Mouse (Mus musculus): ENCODE measurements around the gene Asnsd1. TPM values are rescaled to one million over a fixed set of nuclear protein-coding genes. Genes with fewer than 3 reads are reported as not detected.
"Not testable (repeated sequence)": the region's sequence is repeated elsewhere in the genome, so short reads cannot be mapped to it uniquely, and the experiment has no call there.

Asnsd1 gene
- 10 to 100 TPM; 42.5 to 43.1 TPM for total RNA-seq (2021)

- peak; percentile 98 to 99 for DNase-seq
- intact Hi-C loops (cut with DNase I): loop anchor here (1.0 kb wide), 2 partner anchors 39 to 299 kb away; partner anchors contain the start of gene Osgepl1
These were observed at the start of gene Asnsd1, which contains the start of the genes Asdurf and Gm28551 for GRCm38 (mm10) chr1:53352327-53353261. Gene Asnsd1, minus strand, starts transcription at chr1:53352752. Gene Asdurf, minus strand, starts transcription at chr1:53352619. Gene Gm28551, minus strand, starts transcription at chr1:53352667.

GRCm38 (mm10) chr1:53393936-53394760 lies 41.6 kb upstream of the Asnsd1 start:
- DNase-seq: peak; percentile 21 to 30
- intact Hi-C loops (cut with DNase I): not testable (repeated sequence)

- no peak for DNase-seq
- intact Hi-C loops (cut with DNase I): no loop called here
These were observed 36.2 kb upstream of the Asnsd1 start for GRCm38 (mm10) chr1:53388762-53389161.

- intact Hi-C loops (cut with DNase I): no loop called here
- no peak for DNase-seq
These were observed 31.6 kb upstream of the Asnsd1 start for GRCm38 (mm10) chr1:53384085-53384688.

GRCm38 (mm10) chr1:53377731-53378130 lies 25.2 kb upstream of the Asnsd1 start:
- DNase-seq: no peak
- intact Hi-C loops (cut with DNase I): no loop called here

- DNase-seq; intact Hi-C loops (cut with DNase I): not testable (repeated sequence)
These were observed 23.4 kb upstream of the Asnsd1 start for GRCm38 (mm10) chr1:53375965-53376364.

GRCm38 (mm10) chr1:53358988-53359387 lies 6.4 kb upstream of the Asnsd1 start:
- intact Hi-C loops (cut with DNase I): no loop called here
- no peak for DNase-seq

- DNase-seq: no peak
- intact Hi-C loops (cut with DNase I): no loop called here
These were observed 11.5 kb downstream of the Asnsd1 start for GRCm38 (mm10) chr1:53341071-53341470.

- DNase-seq; intact Hi-C loops (cut with DNase I): not testable (repeated sequence)
These were observed 15.1 kb downstream of the Asnsd1 start for GRCm38 (mm10) chr1:53337403-53337802.

- no peak for DNase-seq
- intact Hi-C loops (cut with DNase I): no loop called here
These were observed 17.1 kb downstream of the Asnsd1 start for GRCm38 (mm10) chr1:53335465-53335864.

- intact Hi-C loops (cut with DNase I); DNase-seq: not testable (repeated sequence)
These were observed 19.0 kb downstream of the Asnsd1 start for GRCm38 (mm10) chr1:53333527-53333926.

GRCm38 (mm10) chr1:53324827-53325494 lies 27.6 kb downstream of the Asnsd1 start:
- no peak for DNase-seq
- intact Hi-C loops (cut with DNase I): no loop called here

GRCm38 (mm10) chr1:53324277-53324676 lies 28.3 kb downstream of the Asnsd1 start:
- intact Hi-C loops (cut with DNase I): no loop called here

GRCm38 (mm10) chr1:53323254-53323653 lies 29.3 kb downstream of the Asnsd1 start:
- intact Hi-C loops (cut with DNase I): no loop called here
- DNase-seq: no peak

More at GRCm38 (mm10) chr1:53324277-53324676, 28.3 kb downstream of the Asnsd1 start:
- no peak for DNase-seq

GRCm38 (mm10) chr1:53321662-53322344 lies 30.7 kb downstream of the Asnsd1 start:
- intact Hi-C loops (cut with DNase I): no loop called here

GRCm38 (mm10) chr1:53312989-53313967 lies 39.3 kb downstream of the Asnsd1 start, which contains the start of gene Osgepl1:
Gene Osgepl1, plus strand, starts transcription at chr1:53313624.
- intact Hi-C loops (cut with DNase I): loop anchor here (1.0 kb wide), 2 partner anchors 16 to 39 kb away; partner anchors contain the start of genes Asdurf, Asnsd1, Gm28551 and Gm28778
- peak; percentile 89 to 90 for DNase-seq

More at GRCm38 (mm10) chr1:53321662-53322344, 30.7 kb downstream of the Asnsd1 start:
- no peak for DNase-seq

GRCm38 (mm10) chr1:53300506-53300905 lies 52.0 kb downstream of the Asnsd1 start:
- intact Hi-C loops (cut with DNase I): no loop called here
- DNase-seq: no peak

Measured in heart, postnatal 10 days (tissue).